Mouse (Mus musculus): ENCODE measurements around the gene Idh3b.

The Idh3b gene

GRCm38 (mm10) chr2:130265520-130265919 lies 18.8 kb downstream of the Idh3b start:
- no peak for DNase-seq (ENCODE audit: low spot score in 2 of 2)

- DNase-seq (ENCODE audit: low spot score in 2 of 2) = no peak
Measured at GRCm38 (mm10) chr2:130262398-130262797, 21.9 kb downstream of the Idh3b start.

GRCm38 (mm10) chr2:130261914-130262313 lies 22.4 kb downstream of the Idh3b start:
- no peak for DNase-seq (ENCODE audit: low spot score in 2 of 2)

- DNase-seq (ENCODE audit: low spot score in 2 of 2) = no peak
Measured at GRCm38 (mm10) chr2:130260822-130261221, 23.5 kb downstream of the Idh3b start.

GRCm38 (mm10) chr2:130256762-130257161 lies 27.6 kb downstream of the Idh3b start:
- no peak for DNase-seq (ENCODE audit: low spot score in 2 of 2)

GRCm38 (mm10) chr2:130248226-130248625 lies 36.1 kb downstream of the Idh3b start:
- no peak for DNase-seq (ENCODE audit: low spot score in 2 of 2)

GRCm38 (mm10) chr2:130246912-130247311 lies 37.4 kb downstream of the Idh3b start:
- DNase-seq (ENCODE audit: low spot score in 2 of 2) = peak in 1 of 2 experiments; percentile 6
